Mouse (Mus musculus) Patski (cell line): ENCODE data around the gene Sfxn1. TPM values are rescaled to one million over a fixed set of nuclear protein-coding genes. Genes with fewer than 3 reads are reported as not detected.

Experiments
- ATAC-seq: fragments of 100-300 bp; one replicate; pipeline ENCODE4 v1.8.0; 2021
- CTCF ChIA-PET: fragments of 350-600 bp; sonication (Branson Sonifier 250); formaldehyde crosslinking; loops from one replicate; lab custom pipeline; 2022; ENCODE audit warnings: inconsistent platforms; lab: Charles Lee
- POLR2A ChIA-PET: fragments of 350-600 bp; sonication (Branson Sonifier 250); formaldehyde crosslinking; loops from one replicate; lab custom pipeline; 2022; ENCODE audit warnings: antibody characterized with exemption, inconsistent platforms; lab: Charles Lee
- DNase-seq: peaks from one replicate; pipeline ENCODE4 v3.0.0-alpha.2; 2011; ENCODE audit warnings: low read depth, low spot score
- H3K27me3 ChIP-seq: fragments of 371-371 bp; one replicate; pipeline ENCODE4 v1.5.1; 2021
- CTCF ChIP-seq: fragments of 100-300 bp; IDR thresholded peaks from one replicate; pipeline ENCODE4 v1.5.1; 2021
- in situ Hi-C: fragments of 300-500 bp; cut with MboI; formaldehyde crosslinking; loops from 3 replicates; pipeline ENCODE4 v1.11.1; 2018; ENCODE audit warnings: low pct_unique_long_range_greater_than_20kb, mixed read lengths
- polyA plus RNA-seq: library from polyadenylated mRNA; unstranded; gene quantifications from one replicate; pipeline ENCODE4 v1.2.3, GENCODE M21; 2021

Sfxn1 gene
- 157 TPM for polyA plus RNA-seq

GRCm38 (mm10) chr13:54071606-54072331 lies at the start of gene Sfxn1:
TSS of gene Sfxn1 (plus strand) at chr13:54071869.
- no peaks in the 10 kb centered on the region for H3K27me3 ChIP-seq
- peak; percentile 70 for ATAC-seq
- no peak for DNase-seq
- POLR2A ChIA-PET, result interaction anchor here (0.6 to 1.9 kb wide), 2 partner anchors 29 to 37 kb away, joined by 3 to 7 read pairs; no protein-coding TSS in a partner anchor
- CTCF ChIA-PET, result interaction anchor here (1.4 kb wide), 1 partner anchor 8 kb away, joined by 3 read pairs; no protein-coding TSS in a partner anchor
- in situ Hi-C loops, result no loop called here
- TF ChIP-seq CTCF, result no peak

DNA sequence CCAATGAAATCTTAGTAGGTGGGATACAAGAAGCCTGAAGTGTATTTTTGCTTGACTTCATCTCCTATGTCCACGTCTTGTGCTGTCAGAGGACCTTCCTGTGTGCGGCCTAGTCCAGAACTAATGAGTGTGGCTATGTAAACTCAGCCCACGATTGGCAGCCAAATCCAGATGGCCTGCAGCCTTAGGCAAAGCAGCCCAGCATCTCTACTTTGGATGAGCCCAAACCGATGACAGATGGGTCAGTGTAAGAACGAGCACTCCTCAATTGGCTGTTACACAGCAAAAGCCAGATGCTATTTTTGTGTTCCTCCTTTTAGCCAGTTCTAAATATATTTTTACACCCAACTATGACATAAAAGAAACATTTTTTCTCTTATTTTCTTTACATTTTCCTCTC lies 48.4 kb upstream of the Sfxn1 start:
- no peak for DNase-seq
- in situ Hi-C loops, result no loop called here

GRCm38 (mm10) chr13:54027079-54027478 lies 44.6 kb upstream of the Sfxn1 start:
- H3K27me3 ChIP-seq, result no peaks in the 10 kb centered on the region
- ChIA-PET CTCF (interaction anchor here (1.1 kb wide), 1 partner anchor 11 kb away, joined by 3 read pairs; no protein-coding TSS in a partner anchor), POLR2A (no interaction called here)
- no peak for TF ChIP-seq CTCF
- DNase-seq (no peak), ATAC-seq (no peak)
- in situ Hi-C loops, result no loop called here

More for the DNA sequence above, 48.4 kb upstream of the Sfxn1 start:
- ChIA-PET CTCF (no interaction called here), POLR2A (no interaction called here)
- no peaks in the 10 kb centered on the region for H3K27me3 ChIP-seq
- TF ChIP-seq CTCF, result no peak
- ATAC-seq, result no peak

DNA sequence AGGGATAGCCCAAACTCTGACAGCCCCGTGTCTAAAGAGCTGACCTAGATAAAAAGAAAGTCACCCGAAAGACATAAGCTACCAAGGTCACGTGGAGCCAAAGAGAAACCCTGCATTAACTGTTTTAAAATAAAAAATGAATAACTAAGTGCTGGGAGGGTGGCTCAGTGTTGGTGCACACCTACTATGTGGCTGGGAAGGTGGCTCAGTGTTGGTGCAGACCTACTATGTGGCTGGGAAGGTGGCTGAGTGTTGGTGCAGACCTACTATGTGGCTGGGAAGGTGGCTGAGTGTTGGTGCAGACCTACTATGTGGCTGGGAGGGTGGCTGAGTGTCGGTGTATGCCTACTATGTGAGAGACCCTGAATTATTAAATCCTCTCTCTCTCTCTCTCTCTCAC lies 38.0 kb upstream of the Sfxn1 start:
- in situ Hi-C loops, result loop anchor here (10.0 kb wide), 2 partner anchors 201 to 411 kb away; no protein-coding TSS in a partner anchor
- TF ChIP-seq CTCF, result no peak
- POLR2A ChIA-PET, result no interaction called here

DNA sequence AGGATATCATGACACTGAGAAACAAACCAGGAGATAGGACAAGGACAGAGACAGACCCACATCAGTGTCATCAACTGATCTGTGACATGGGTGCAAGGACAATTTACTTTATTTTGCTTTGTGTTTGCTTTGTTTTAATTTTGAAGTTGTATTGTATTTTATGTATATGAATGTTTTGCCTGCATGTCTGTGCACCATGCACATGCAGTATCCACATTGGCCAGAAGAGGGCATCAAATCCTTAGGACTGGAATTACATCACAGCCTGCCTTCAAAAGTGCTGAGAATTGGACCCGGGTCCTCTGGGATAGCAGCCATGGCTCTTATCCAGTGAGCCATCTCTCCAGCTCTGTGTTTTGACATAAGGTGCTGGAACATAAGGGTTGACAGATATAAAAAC lies 36.1 kb upstream of the Sfxn1 start:
- CTCF ChIA-PET, result interaction anchor here (0.9 to 1.2 kb wide), 2 partner anchors 41 to 201 kb away, joined by 3 read pairs; no protein-coding TSS in a partner anchor
- peak; percentile 68 for TF ChIP-seq CTCF
- in situ Hi-C loops, result loop anchor here (10.0 kb wide), 2 partner anchors 199 to 409 kb away; no protein-coding TSS in a partner anchor
- POLR2A ChIA-PET, result no interaction called here
- no peak for ATAC-seq
- DNase-seq, result no peak
- H3K27me3 ChIP-seq, result peaks cover 4% of the 10 kb centered on the region

More for the DNA sequence above, 38.0 kb upstream of the Sfxn1 start:
- DNase-seq (no peak), ATAC-seq (no peak)
- CTCF ChIA-PET, result no interaction called here
- no peaks in the 10 kb centered on the region for H3K27me3 ChIP-seq

- peaks cover 11% of the 10 kb centered on the region for H3K27me3 ChIP-seq
- no peak for TF ChIP-seq CTCF
- DNase-seq (no peak), ATAC-seq (no peak)
- POLR2A ChIA-PET, result no interaction called here
- in situ Hi-C loops, result loop anchor here (10.0 kb wide), 2 partner anchors 197 to 407 kb away; no protein-coding TSS in a partner anchor
- CTCF ChIA-PET, result interaction anchor here (1.0 to 1.2 kb wide), 2 partner anchors 11 to 12 kb away, joined by 3 read pairs; no protein-coding TSS in a partner anchor
Observed at GRCm38 (mm10) chr13:54037936-54038335, 33.7 kb upstream of the Sfxn1 start.

GRCm38 (mm10) chr13:54040256-54040655 lies 31.4 kb upstream of the Sfxn1 start:
- peaks cover 20% of the 10 kb centered on the region for H3K27me3 ChIP-seq
- no peak for DNase-seq
- no peak for TF ChIP-seq CTCF
- CTCF ChIA-PET, result interaction anchor here (1.2 to 2.2 kb wide), 3 partner anchors 11 to 74 kb away, joined by 3 to 6 read pairs (median 5); no protein-coding TSS in a partner anchor
- POLR2A ChIA-PET, result no interaction called here
- no peak for ATAC-seq
- in situ Hi-C loops, result no loop called here

- TF ChIP-seq CTCF, result no peak
- in situ Hi-C loops, result no loop called here
- CTCF ChIA-PET, result interaction anchor here (1.4 kb wide), 2 partner anchors 11 to 14 kb away, joined by 3 read pairs; no protein-coding TSS in a partner anchor
- POLR2A ChIA-PET, result no interaction called here
- peaks cover 62% of the 10 kb centered on the region for H3K27me3 ChIP-seq
- no peak for DNase-seq
- ATAC-seq, result no peak
Observed at GRCm38 (mm10) chr13:54048679-54049352, 22.9 kb upstream of the Sfxn1 start.

DNA sequence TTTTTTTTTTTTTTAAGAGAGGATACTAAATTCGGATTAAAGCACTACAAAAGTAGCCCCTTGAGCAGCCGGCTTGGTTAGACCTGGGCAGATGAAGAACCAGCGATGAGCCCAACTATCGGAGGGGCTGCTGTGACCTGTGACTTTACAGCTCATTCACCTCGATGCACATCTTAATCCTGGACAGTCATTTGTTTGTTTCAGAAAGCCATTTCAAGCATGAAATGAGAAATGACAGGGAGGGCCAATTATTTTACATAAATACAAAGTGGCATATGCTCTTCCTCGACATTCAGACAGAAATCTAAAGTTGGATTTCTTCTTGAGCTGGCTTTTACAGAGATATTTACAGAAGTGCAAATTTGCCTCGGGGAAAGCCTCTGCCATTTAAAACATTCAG lies 20.0 kb upstream of the Sfxn1 start:
- in situ Hi-C loops, result no loop called here
- CTCF ChIA-PET, result interaction anchor here (1.1 to 1.9 kb wide), 4 partner anchors 8 to 268 kb away, joined by 3 to 6 read pairs (median 5); no protein-coding TSS in a partner anchor
- ATAC-seq (no peak), DNase-seq (no peak)
- TF ChIP-seq CTCF, result no peak
- POLR2A ChIA-PET, result no interaction called here
- H3K27me3 ChIP-seq, result peaks cover 80% of the 10 kb centered on the region

DNA sequence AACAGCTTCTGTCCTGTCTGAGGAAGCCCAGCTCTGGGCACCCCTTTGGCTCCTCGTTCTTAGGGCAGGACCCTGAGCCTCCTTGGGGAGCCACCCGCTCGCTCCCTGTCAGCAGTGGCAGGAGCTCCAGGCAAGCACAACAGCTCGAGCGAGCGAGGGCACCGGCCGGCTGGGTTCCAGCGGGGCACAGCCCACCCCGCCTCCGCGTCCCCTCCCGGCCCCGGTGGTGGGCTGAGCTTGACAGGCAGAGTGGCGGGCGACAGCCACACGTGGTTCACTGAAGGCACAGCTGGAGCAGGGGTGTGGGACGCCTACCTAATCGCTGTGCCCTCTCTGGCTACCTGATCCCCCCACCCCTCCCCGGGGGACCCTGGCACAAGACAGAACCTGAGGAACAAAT lies 16.7 kb upstream of the Sfxn1 start:
- in situ Hi-C loops, result loop anchor here (5.0 kb wide), 1 partner anchor 273 kb away; no protein-coding TSS in a partner anchor
- no peak for DNase-seq
- ChIA-PET POLR2A (interaction anchor here (0.7 kb wide), 2 partner anchors 18 to 237 kb away, joined by 3 read pairs; no protein-coding TSS in a partner anchor), CTCF (interaction anchor here (0.8 kb wide), 1 partner anchor 10 kb away, joined by 4 read pairs; no protein-coding TSS in a partner anchor)
- H3K27me3 ChIP-seq, result peaks cover 83% of the 10 kb centered on the region
- no peak for TF ChIP-seq CTCF
- no peak for ATAC-seq
